Mouse (Mus musculus) urinary bladder, postnatal 14 days (tissue): Measurements from ENCODE around the gene Zfp866.

Experiments used
- DNase-seq: peaks from one replicate; pipeline ENCODE4 v3.0.0; 2021; ENCODE audit warnings: low spot score

Zfp866 gene

GRCm38 (mm10) chr8:69797661-69798060 lies 6.7 kb upstream of the Zfp866 start:
- peak; percentile 1 for DNase-seq

DNA sequence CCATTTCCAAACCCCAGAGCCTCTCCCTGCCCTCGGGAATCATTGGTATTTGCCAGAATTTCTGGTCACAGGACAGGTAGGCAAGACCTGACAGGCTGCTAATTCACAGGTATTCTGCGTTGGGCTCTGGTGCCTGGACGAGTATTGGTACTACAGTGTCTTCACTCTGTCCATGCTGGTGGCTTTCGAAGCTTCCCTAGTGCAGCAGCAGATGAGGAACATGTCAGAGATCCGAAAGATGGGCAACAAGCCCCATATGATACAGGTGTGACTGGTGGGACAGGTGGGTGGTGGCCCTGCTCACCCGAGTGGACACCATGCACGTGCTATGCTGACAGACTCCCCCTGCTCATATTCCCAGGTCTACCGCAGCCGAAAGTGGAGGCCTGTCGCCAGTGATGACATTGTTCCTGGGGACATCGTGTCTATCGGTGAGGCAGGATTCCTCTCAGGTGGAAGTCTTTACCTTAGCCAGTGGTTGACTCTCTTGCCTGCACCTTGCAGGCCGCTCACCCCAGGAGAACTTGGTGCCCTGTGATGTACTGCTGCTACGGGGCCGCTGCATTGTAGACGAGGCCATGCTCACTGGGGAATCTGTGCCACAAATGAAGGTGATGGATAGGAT lies 5.9 kb upstream of the Zfp866 start:
- peak; percentile 2 for DNase-seq

DNA sequence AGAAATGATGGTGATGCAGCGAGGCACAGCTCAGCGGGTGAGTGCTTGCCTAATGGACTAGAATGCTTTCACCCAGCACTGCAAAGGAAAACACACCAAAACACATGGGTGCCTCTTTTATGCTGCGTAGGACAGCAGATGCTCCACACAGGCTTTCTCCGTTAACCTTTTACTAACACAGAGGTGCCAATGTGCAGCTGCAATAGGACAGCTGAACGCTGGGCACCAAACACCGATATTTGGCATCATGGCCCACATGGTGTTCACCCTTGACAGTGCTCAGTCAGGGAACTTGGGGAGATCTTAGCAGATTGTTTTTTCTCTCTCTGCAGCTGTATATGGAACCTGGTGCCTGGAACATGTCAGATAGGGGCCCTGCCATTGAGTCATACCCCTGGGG lies 3.9 kb upstream of the Zfp866 start:
- peak; percentile 2 for DNase-seq

- DNase-seq = peak; percentile 8
Measured at GRCm38 (mm10) chr8:69794096-69794495, 3.1 kb upstream of the Zfp866 start.

- no peak for DNase-seq
Measured at GRCm38 (mm10) chr8:69793666-69794065, 2.7 kb upstream of the Zfp866 start.

GRCm38 (mm10) chr8:69791415-69792068 lies 564 bp upstream of the Zfp866 start:
- DNase-seq = peak; percentile 33

GRCm38 (mm10) chr8:69790364-69790763 lies 614 bp downstream of the Zfp866 start:
- peak; percentile 2 for DNase-seq

- peak; percentile 1 for DNase-seq
Measured at GRCm38 (mm10) chr8:69789731-69790130, 1.2 kb downstream of the Zfp866 start.

DNA sequence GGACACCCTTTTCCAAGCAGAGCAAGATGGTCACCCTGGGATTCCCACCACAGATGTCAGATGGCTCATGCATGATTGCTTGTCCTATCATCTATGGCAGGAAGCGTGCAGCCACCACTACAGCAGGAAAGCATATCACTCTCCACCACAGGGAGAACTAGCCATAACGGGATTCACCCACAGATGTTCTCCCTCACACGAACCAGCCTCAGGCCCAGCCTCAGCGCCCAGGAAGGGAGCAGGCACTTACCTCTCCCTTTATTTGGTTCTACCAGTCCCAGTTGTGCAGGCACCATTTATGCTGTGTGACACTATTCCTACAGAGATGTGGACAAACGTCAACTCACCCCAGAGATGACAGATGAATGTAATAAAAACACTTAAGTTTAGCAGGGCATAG lies 1.9 kb downstream of the Zfp866 start:
- DNase-seq = peak; percentile 2

- DNase-seq = no peak
Measured at GRCm38 (mm10) chr8:69777111-69777510, 13.9 kb downstream of the Zfp866 start.

DNA sequence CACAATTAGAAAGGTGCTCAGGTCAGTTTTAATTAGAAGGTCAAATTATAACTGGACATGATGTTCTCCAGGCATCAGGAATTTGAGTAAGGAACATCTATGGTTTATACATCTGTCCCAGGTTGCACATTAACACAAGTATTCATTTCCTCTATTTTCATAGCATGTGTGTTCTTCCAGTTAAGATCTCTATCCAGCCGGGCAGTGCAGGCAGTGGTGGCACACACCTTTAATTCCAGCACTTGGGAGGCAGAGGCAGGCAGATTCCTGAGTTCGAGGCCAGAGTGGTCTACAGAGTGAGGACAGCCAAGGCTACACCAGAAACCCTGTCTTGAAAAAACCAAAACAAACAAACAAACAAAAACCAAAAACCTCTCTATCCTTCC lies 15.8 kb downstream of the Zfp866 start:
- DNase-seq = no peak

DNA sequence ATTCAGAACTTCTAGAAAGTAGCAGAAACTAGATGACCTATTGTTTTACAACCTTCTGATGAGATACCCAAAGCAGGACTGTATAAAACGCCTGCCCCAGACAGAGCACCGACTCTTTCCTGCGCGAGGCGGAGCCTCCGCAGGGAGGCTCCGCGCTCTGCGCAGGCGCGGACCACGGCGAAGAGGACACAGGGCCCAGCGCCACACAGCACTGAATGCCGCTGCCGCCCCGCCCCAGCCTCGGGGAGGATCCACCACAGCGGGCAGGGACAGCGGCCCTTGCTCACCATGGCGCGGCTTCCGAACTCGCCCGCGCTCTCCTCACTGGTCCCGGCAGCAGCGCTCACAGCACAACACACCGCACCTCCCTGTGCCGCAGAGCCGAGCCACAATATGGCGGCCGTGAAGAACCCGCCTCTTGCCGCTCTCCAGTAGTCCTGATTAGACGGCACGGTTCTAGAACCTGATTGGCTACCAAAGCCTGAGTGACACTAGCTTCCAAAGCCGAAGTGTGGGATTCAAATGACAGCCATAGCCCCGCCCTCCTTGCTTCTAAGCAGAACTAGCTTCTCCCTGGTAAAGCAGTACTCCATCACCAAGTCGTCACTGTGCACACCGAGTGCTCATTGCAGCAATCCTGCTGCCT lies 16.4 kb downstream of the Zfp866 start, which contains the start of gene Gm20422:
TSS of gene Gm20422 (minus strand) at position 384 of the 646 bp plus-strand sequence.
- DNase-seq = peak; percentile 88

- no peak for DNase-seq
Measured at GRCm38 (mm10) chr8:69772106-69772505, 18.9 kb downstream of the Zfp866 start.

GRCm38 (mm10) chr8:69771221-69771620 lies 19.8 kb downstream of the Zfp866 start:
- DNase-seq = no peak

DNA sequence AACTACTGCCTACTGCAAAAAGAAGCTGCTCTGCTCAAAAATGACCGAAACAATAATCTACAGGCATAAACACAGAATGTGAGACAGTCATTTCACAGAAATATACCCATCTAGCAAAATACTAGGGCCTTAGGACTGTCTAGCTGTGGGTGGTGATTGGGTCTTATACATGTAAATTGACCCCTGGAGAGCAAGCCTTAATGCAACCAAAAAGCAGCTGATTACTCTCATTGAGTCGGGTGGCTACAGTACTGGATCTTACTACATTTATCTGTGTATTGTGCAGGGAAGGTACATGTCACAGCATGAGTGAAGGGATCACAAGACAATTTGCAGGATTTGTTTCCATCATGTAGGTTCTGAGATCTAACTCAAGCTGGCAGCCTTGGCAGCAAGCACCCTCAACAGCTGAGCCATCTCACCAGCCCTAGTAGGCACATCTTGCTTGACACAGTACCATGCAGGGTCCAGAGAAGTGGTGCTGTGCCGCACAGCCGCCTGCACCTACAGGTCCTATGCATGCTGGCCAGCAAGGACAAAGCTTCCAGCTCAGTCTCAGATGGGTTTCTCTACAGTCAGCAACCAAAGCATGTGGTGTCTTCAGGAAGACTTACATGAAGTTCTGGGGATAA lies 29.0 kb downstream of the Zfp866 start:
- DNase-seq = no peak

DNA sequence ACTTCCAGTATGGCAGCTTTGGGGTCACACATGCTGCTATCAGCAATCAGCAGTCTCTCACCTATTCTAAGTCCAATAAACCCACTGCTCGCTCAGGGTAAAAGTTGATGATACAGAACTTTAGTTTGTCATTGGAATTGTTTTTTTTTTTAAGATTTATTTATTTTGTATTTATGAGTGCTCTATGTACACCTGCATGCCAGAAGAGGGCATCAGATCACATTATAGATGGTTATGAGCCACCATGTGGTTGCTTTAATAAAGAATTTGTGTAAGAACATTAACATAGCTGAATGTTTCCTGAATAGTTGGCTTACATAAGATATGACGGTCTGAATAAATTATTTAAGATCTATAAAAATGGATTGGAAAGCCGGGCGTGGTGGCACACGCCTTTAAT lies 32.7 kb downstream of the Zfp866 start:
- DNase-seq = no peak

GRCm38 (mm10) chr8:69752437-69752836 lies 38.5 kb downstream of the Zfp866 start:
- no peak for DNase-seq

GRCm38 (mm10) chr8:69749544-69750454 lies 41.2 kb downstream of the Zfp866 start, which contains the start of gene Zfp963:
Zfp963 (minus strand) TSS chr8:69749970.
- peak; percentile 95 for DNase-seq

GRCm38 (mm10) chr8:69741231-69741630 lies 49.7 kb downstream of the Zfp866 start:
- no peak for DNase-seq

- no peak for DNase-seq
Measured at GRCm38 (mm10) chr8:69740763-69741162, 50.2 kb downstream of the Zfp866 start.

DNA sequence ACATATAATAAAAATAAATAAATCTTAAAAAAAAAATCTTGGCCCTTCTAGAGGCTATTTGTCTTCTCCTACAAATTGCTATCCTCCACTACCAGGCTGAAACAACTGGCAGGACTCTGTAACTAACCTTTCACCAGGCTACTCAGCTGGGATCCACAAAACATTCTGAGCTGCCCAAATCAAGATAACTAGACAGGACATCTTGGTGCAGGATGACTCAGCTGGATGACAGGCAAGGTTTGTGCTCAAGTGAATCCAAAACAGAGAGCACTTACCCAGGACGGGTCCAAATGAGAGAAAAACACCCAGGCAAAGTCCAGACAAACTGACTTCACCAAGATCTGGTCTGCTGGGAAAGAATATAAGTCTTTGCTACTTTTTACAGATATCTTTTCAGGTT lies 55.5 kb downstream of the Zfp866 start:
- no peak for DNase-seq

DNA sequence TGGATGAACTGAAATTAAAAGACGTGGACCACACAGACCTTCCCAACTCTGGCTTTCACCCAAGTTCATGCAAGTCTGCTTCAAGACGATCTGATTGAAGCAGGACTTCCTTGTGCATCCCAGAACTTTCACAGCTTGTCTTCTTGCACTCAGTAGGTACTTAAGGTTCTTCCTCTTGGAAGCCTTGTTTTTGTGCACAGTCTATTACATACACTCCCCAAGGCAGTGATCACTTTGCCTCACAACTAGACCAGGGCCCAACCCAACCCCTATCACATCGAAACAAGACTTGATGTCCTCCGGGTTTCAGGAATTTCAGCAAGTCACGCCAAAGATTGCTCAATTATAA lies 73.8 kb downstream of the Zfp866 start:
- no peak for DNase-seq
